13 mouse cellular contexts compared by ENCODE assay signal in genomic region chr15:86383278-86383677, GRCm38 (mm10).
"Had no signal": no experiment of that assay in that cellular context is flagged by ENCODE, and none has a peak within 500 bp of the region (broad histone marks: within the 10 kb centered on the region; RNA-seq: fewer than 3 reads in every experiment).

No protein-coding gene starts in this region.

- H3K36me3 ChIP-seq: liver, embryonic 13.5 days; neural tube, embryonic 12.5 days; neural tube, embryonic 15.5 days had no signal

- H3K27me3 ChIP-seq: liver, embryonic 13.5 days; neural tube, embryonic 12.5 days; neural tube, embryonic 15.5 days had no signal

- H3K9ac ChIP-seq: liver, embryonic 13.5 days; neural tube, embryonic 12.5 days; neural tube, embryonic 15.5 days had no signal

- H3K4me2 ChIP-seq: liver, embryonic 13.5 days; midbrain, embryonic 11.5 days; neural tube, embryonic 12.5 days; neural tube, embryonic 15.5 days had no signal

- H3K27ac ChIP-seq: liver, embryonic 13.5 days; neural tube, embryonic 12.5 days; neural tube, embryonic 15.5 days had no signal

- H3K9me3 ChIP-seq: liver, embryonic 13.5 days; neural tube, embryonic 12.5 days; neural tube, embryonic 15.5 days had no signal

- H3K4me1 ChIP-seq: liver, embryonic 13.5 days had no signal

- DNase-seq: kidney, postnatal 14 days; kidney, postnatal 4 days; liver, embryonic 13.5 days; lung, adult 2 months; lung, postnatal 14 days; lung, postnatal 4 days; midbrain, embryonic 14.5 days; right cerebral cortex, postnatal 25 days; thymus, adult 18-20 months; thymus, postnatal 36 days had no signal

- H3K4me3 ChIP-seq: liver, embryonic 13.5 days; neural tube, embryonic 12.5 days; neural tube, embryonic 15.5 days had no signal
